Mouse (Mus musculus): ENCODE measurements around the gene Eme1. TPM values are rescaled to one million over a fixed set of nuclear protein-coding genes. Genes with fewer than 3 reads are reported as not detected.
A peak's percentile ranks its signal among the peaks of the same experiment; 100 is the strongest.

Gene Eme1
- polyA plus RNA-seq, 1 experiment: 2.8 TPM

DNA sequence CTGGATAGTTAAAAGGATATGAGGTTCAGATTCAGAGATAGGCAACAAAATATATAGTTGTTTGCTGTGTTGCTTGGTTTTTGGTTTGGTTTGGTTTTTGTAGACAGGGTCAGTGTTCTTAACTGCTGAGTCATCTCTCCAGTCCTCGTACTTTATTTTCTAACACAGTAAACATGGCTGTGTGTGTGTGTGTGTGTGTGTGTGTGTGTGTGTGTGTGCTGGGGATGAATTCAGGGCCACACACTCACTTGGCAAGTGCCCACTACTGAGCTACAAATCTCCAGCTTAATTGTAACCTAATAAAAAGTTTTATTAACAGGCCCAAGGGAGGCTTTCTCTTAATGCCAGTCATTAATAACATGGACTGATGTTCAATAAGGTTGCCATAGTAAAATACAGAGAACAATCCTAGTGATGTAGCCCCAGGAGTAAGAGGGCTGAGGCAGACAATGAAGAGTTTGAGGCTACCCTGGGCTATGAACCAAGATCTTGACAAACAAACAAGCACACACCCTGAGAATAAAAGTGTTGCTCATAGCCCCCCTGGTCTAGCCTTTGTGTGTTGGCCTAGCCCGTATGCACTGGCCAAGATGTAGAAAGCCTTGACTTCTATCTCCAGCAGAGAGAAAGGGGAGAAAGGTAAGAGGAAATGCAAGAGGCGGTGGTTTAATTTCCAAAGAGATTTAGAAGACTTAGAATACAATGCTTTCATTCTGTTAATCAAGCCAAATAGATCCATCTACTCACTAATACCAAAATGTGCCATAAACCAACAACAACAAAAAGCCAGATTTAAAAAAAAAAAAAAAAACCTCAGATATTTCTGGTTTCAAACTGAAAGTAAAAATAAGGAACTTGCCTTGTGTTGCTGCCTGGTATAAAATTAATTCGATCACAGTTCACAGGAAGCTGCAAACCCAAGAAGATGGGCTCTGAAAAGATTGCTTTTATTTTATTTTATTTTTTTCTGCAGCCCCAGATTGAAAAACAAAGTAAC lies 42.7 kb downstream of the Eme1 start:
- no peak for TF ChIP-seq CTCF (IDR thresholded peaks at IDR 0.05; ENCODE audit: extremely low read depth, insufficient read length, insufficient replicate concordance, low read depth, low read length)
- TF ChIP-seq POLR2A (IDR thresholded peaks at IDR 0.05; ENCODE audit: low read depth, low read length): no peak
- H3K4me3 ChIP-seq (ENCODE audit: low read depth, low read length): no peak overlapping the region
- 63% methylated on average over 4 of the region's 4 CpGs for WGBS
- no peaks in the 10 kb centered on the region for H3K36me3 ChIP-seq (ENCODE audit: control insufficient read depth, insufficient read depth, low read length)
- H3K4me1 ChIP-seq (ENCODE audit: control insufficient read depth, insufficient read depth, insufficient read length, low read length): peaks cover 5% of the 10 kb centered on the region
- H3K27ac ChIP-seq (ENCODE audit: insufficient read depth, low read depth, low read length): peak overlapping the region; percentile 29; the same call in 1 of the 2 replicates
- H3K27me3 ChIP-seq (ENCODE audit: control insufficient read depth, insufficient read depth, low read length): no peaks in the 10 kb centered on the region

DNA sequence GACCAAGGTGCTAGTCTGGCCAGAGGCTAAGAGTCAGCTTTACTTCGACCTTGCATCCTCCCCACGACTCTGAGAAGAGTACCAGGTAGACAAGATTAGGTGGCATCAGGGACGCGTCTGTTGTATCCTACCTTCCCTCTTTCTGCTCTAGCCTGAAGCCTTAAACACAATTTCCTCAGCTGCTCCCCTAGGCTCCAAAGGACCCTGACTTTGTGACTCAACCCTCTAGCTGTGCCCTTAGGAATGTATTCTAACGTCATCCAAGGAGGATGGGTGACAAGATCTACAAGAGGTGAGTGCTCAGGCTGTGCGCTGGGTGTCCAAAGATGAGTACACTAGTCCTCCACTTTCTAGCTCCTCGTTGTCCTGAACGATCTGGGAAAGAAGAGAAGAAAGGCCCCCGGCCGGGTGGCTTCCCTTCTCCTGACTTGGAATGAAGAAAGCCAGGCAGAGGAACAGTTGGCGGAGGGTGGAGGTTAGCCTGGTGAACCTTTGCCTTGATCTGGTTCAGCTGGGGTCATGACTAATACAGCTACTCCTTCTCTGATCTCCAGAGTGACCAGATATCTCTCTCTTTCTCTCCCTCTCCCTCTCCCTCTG lies 51.3 kb downstream of the Eme1 start:
- no peak for TF ChIP-seq CTCF (IDR thresholded peaks at IDR 0.05; ENCODE audit: extremely low read depth, insufficient read length, insufficient replicate concordance, low read depth, low read length)
- TF ChIP-seq POLR2A (IDR thresholded peaks at IDR 0.05; ENCODE audit: low read depth, low read length): no peak
- WGBS: 78% methylated on average over 11 of the region's 11 CpGs
- peaks cover 22% of the 10 kb centered on the region for H3K4me1 ChIP-seq (ENCODE audit: control insufficient read depth, insufficient read depth, insufficient read length, low read length)
- H3K4me3 ChIP-seq (ENCODE audit: low read depth, low read length): peak overlapping the region; percentile 69
- peak overlapping the region; percentile 74 for H3K27ac ChIP-seq (ENCODE audit: insufficient read depth, low read depth, low read length)
- no peaks in the 10 kb centered on the region for H3K27me3 ChIP-seq (ENCODE audit: control insufficient read depth, insufficient read depth, low read length)
- no peaks in the 10 kb centered on the region for H3K36me3 ChIP-seq (ENCODE audit: control insufficient read depth, insufficient read depth, low read length)

DNA sequence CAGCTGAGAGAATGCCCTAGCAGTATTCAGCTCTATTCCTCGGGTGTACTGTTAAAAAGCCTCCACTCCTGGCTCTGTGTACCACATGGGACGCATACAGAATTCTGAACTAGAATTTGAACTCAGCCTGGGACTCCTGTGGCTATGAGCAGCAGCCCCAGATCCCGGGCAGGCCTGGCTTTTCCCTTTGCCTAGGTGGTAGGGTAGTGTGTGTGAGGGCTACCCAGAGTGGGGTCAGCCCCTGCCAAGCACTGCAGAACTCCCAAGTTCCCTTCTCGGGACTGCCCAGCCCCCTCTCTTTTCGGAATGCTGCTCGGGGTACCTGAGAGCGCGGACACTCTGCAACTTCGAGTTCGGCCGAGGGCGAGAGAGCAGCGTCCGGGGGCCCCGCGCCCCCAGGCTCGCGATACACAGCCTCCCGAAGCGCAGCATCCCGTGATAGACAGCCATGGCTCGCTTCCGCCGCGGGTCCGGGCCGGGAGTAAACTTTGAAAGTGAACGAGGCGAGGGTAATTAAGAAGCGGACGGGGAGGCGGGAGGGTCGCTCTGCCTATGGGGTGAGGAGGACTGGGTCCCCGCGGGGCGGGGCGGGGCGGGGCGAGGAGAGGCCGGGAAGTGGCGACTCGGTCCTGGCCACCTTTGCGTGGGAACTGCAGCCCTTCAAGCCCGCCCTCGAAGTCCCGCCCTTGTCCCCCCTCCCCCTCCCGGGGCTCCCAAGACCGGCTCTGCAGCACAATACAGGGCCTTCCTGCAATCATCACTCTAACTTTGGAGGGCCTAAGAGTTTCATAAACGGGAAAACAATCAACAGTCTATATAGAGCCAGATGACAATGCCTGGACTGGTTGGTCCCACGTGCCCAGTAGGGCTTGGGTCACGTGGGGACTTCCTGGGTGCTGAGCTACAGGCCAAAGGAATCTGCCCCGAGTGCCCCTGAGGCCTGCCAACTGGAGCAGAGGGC lies 52.2 kb downstream of the Eme1 start, which contains the start of gene Acsf2:
Acsf2 (minus strand) TSS at position 551 of the 961 bp plus-strand sequence.
- no peaks in the 10 kb centered on the region for H3K27me3 ChIP-seq (ENCODE audit: control insufficient read depth, insufficient read depth, low read length)
- peak within 1 kb of the TSS; percentile 69 for H3K4me3 ChIP-seq (ENCODE audit: low read depth, low read length)
- peaks cover 24% of the 10 kb centered on the region for H3K4me1 ChIP-seq (ENCODE audit: control insufficient read depth, insufficient read depth, insufficient read length, low read length)
- no peak for TF ChIP-seq CTCF (IDR thresholded peaks at IDR 0.05; ENCODE audit: extremely low read depth, insufficient read length, insufficient replicate concordance, low read depth, low read length)
- no peak for TF ChIP-seq POLR2A (IDR thresholded peaks at IDR 0.05; ENCODE audit: low read depth, low read length)
- no peaks in the 10 kb centered on the region for H3K36me3 ChIP-seq (ENCODE audit: control insufficient read depth, insufficient read depth, low read length)
- WGBS: 2% methylated on average over 52 of the region's 52 CpGs
- H3K27ac ChIP-seq (ENCODE audit: insufficient read depth, low read depth, low read length): peak within 1 kb of the TSS; percentile 57

DNA sequence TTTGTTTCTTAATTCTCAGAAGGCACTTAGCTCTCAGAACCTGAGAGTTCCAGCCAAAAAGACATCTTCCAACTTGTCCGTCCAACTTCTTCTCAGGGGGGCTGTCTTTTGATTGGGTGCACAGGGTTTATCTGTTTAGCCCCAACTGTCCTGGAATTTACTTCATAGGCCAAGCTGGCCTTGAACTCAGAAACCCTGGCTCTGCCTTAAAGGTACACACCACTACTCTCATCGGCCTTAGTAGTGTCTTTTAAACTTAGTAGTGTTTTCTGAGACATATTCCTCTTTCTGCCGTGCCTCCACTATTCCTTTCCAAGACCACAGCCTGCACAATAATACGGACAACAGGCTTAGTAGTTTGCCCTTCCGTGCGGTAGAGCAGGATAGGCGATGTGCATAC lies 53.3 kb downstream of the Eme1 start:
- no peaks in the 10 kb centered on the region for H3K36me3 ChIP-seq (ENCODE audit: control insufficient read depth, insufficient read depth, low read length)
- WGBS: 89% methylated on average over 7 of the region's 7 CpGs
- H3K27ac ChIP-seq (ENCODE audit: insufficient read depth, low read depth, low read length): no peak overlapping the region
- TF ChIP-seq CTCF (IDR thresholded peaks at IDR 0.05; ENCODE audit: extremely low read depth, insufficient read length, insufficient replicate concordance, low read depth, low read length): no peak
- no peak for TF ChIP-seq POLR2A (IDR thresholded peaks at IDR 0.05; ENCODE audit: low read depth, low read length)
- H3K27me3 ChIP-seq (ENCODE audit: control insufficient read depth, insufficient read depth, low read length): no peaks in the 10 kb centered on the region
- H3K4me3 ChIP-seq (ENCODE audit: low read depth, low read length): peak overlapping the region; percentile 69; the same call in 1 of the 2 replicates
- peaks cover 29% of the 10 kb centered on the region for H3K4me1 ChIP-seq (ENCODE audit: control insufficient read depth, insufficient read depth, insufficient read length, low read length)

DNA sequence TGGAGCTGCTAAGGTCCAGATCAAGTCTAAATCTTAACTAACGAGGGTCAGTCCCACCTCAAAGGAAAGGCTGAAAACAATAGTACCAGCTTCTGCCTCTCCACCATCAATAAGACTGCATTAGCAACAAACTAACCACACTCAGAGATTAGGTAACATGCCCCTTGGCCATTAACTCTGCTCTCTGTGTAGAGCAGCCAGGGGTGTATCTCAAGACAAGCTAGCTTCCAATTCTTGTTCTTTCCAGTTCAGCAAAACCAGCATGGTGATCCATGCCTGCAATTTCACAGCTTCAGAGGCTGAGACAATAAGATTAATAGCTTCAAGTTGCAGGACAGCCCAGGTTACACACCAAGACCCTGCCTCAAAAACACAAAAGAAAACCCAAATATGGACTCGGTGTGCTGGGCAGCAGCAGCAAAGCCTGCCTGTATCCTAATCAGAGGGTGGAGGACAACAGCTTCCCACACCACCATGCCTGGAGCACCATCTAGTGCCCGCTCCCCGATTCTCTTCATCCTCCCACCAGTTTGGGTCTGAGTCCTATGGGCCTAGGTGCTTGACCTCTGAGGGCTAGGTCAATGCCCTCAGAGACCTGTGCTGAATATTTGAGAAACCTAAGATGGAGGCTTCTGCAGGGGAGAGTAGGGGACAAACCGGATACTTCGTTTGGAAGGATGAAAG lies 55.2 kb downstream of the Eme1 start:
- Histone ChIP-seq H3K27me3 (ENCODE audit: control insufficient read depth, insufficient read depth, low read length) (no peaks in the 10 kb centered on the region), H3K4me3 (ENCODE audit: low read depth, low read length) (no peak overlapping the region), H3K4me1 (ENCODE audit: control insufficient read depth, insufficient read depth, insufficient read length, low read length) (peaks cover 23% of the 10 kb centered on the region), H3K36me3 (ENCODE audit: control insufficient read depth, insufficient read depth, low read length) (no peaks in the 10 kb centered on the region), H3K27ac (ENCODE audit: insufficient read depth, low read depth, low read length) (no peak overlapping the region)
- WGBS: 78% methylated on average over 6 of the region's 6 CpGs
- TF ChIP-seq CTCF (IDR thresholded peaks at IDR 0.05; ENCODE audit: extremely low read depth, insufficient read length, insufficient replicate concordance, low read depth, low read length) (peak; percentile 22; the same call in 1 of the 2 replicates), POLR2A (IDR thresholded peaks at IDR 0.05; ENCODE audit: low read depth, low read length) (no peak)

DNA sequence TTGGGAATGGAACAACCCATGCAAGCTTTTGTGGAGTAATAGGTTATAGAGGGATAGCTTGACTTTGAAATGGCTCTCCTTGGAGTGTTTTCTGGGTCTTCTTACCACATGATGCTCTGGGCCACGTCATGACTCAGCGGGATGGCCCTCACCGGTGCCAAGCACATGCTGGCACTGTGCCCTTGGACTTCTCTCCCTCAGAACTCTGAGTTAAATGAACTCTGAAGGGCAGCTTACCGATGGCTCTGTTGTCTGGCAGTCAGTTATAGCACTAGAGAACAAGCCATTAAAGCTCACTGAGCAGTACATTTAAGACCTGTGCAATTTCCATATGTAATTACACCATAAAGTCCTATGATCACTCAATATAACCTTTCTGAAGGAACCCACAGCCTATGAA lies 56.4 kb downstream of the Eme1 start:
- Histone ChIP-seq H3K4me3 (ENCODE audit: low read depth, low read length) (no peak overlapping the region), H3K4me1 (ENCODE audit: control insufficient read depth, insufficient read depth, insufficient read length, low read length) (peaks cover 22% of the 10 kb centered on the region), H3K27me3 (ENCODE audit: control insufficient read depth, insufficient read depth, low read length) (no peaks in the 10 kb centered on the region), H3K27ac (ENCODE audit: insufficient read depth, low read depth, low read length) (peak overlapping the region; percentile 31), H3K36me3 (ENCODE audit: control insufficient read depth, insufficient read depth, low read length) (no peaks in the 10 kb centered on the region)
- WGBS: 19% methylated on average over 4 of the region's 4 CpGs
- no peak for TF ChIP-seq POLR2A (IDR thresholded peaks at IDR 0.05; ENCODE audit: low read depth, low read length)
- TF ChIP-seq CTCF (IDR thresholded peaks at IDR 0.05; ENCODE audit: extremely low read depth, insufficient read length, insufficient replicate concordance, low read depth, low read length): no peak
